Mouse (Mus musculus) heart, postnatal 0 days (tissue): Measurements from ENCODE around the gene Sp4.

Experiments
- CTCF ChIP-seq: IDR thresholded peaks from 2 replicates; pipeline ENCODE4 v1.5.1; 2016; ENCODE audit warnings: antibody characterized with exemption, control low read depth, low read depth
- EP300 ChIP-seq: IDR thresholded peaks from 2 replicates; pipeline ENCODE4 v1.6.1; 2016; ENCODE audit warnings: antibody characterized with exemption, low read depth

DNA sequence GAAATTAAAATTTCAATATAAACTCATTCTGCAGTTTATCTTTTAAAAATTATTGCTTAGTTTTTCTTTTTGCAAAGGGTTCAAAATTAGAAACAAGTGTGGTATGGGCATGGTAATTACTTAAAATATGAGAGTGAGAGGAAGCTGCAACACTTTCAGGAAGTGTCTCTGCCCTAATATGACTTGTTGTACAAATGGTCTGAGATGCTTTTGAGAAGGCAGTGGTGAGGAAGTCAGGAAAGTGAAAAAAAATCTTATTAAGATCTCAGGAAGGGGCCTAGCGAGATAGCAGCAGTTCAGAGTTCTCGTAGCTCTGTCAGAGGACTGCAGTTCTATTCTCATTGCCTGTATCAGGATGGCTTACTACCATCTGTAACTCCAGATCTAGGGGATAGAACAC lies 89.1 kb downstream of the Sp4 start:
- TF ChIP-seq CTCF, result no peak
- TF ChIP-seq EP300, result no peak
